Mouse (Mus musculus): ENCODE results near the gene Tmem121. TPM values are rescaled to one million over a fixed set of nuclear protein-coding genes. Genes with fewer than 3 reads are reported as not detected.

Gene Tmem121
- total and polyA plus RNA-seq, 2 experiments from 2014 or later = 63.6 to 89.1 TPM

GRCm38 (mm10) chr12:113207737-113208136 lies 22.0 kb downstream of the Tmem121 start:
- Histone ChIP-seq H3K4me2 (ENCODE audit: low read depth, low read length, poor library complexity, severe bottlenecking) (no peak overlapping the region), H3K27me3 (ENCODE audit: insufficient read depth, low read length) (no peaks in the 10 kb centered on the region), H3K4me3 (ENCODE audit: low read depth, low read length) (no peak overlapping the region), H3K36me3 (ENCODE audit: insufficient read depth, low read length) (no peaks in the 10 kb centered on the region), H3K27ac (ENCODE audit: low read depth, low read length) (no peak overlapping the region), H3K4me1 (ENCODE audit: insufficient read depth, low read length) (no peaks in the 10 kb centered on the region), H3K9me3 (ENCODE audit: low read length) (no peaks in the 10 kb centered on the region), H3K9ac (replicated peaks; ENCODE audit: low read length, poor library complexity, severe bottlenecking) (no peak overlapping the region)
- 81% methylated on average over 6 of the region's 6 CpGs for WGBS
- no peak for ATAC-seq (ENCODE audit: low FRiP score)
- TF ChIP-seq CTCF (IDR thresholded peaks at IDR 0.05) = no peak
- DNase-seq (ENCODE audit: low spot score) = no peak

GRCm38 (mm10) chr12:113210586-113211378 lies 25.1 kb downstream of the Tmem121 start:
- 89% methylated on average over 17 of the region's 17 CpGs for WGBS

GRCm38 (mm10) chr12:113211772-113212171 lies 26.0 kb downstream of the Tmem121 start:
- no peak overlapping the region for H3K4me2 ChIP-seq (ENCODE audit: low read depth, low read length, poor library complexity, severe bottlenecking)
- WGBS = 91% methylated on average over 5 of the region's 5 CpGs
- no peaks in the 10 kb centered on the region for H3K9me3 ChIP-seq (ENCODE audit: low read length)
- H3K27me3 ChIP-seq (ENCODE audit: insufficient read depth, low read length) = no peaks in the 10 kb centered on the region
- H3K27ac ChIP-seq (ENCODE audit: low read depth, low read length) = no peak overlapping the region
- TF ChIP-seq CTCF (IDR thresholded peaks at IDR 0.05) = no peak
- DNase-seq (ENCODE audit: low spot score) (no peak), ATAC-seq (ENCODE audit: low FRiP score) (no peak)
- H3K36me3 ChIP-seq (ENCODE audit: insufficient read depth, low read length) = no peaks in the 10 kb centered on the region
- H3K9ac ChIP-seq (replicated peaks; ENCODE audit: low read length, poor library complexity, severe bottlenecking) = no peak overlapping the region
- no peak overlapping the region for H3K4me3 ChIP-seq (ENCODE audit: low read depth, low read length)
- H3K4me1 ChIP-seq (ENCODE audit: insufficient read depth, low read length) = no peaks in the 10 kb centered on the region

More at GRCm38 (mm10) chr12:113210586-113211378, 25.1 kb downstream of the Tmem121 start:
- DNase-seq (ENCODE audit: low spot score) (no peak), ATAC-seq (ENCODE audit: low FRiP score) (no peak)
- H3K4me2 ChIP-seq (ENCODE audit: low read depth, low read length, poor library complexity, severe bottlenecking) = no peak overlapping the region
- H3K36me3 ChIP-seq (ENCODE audit: insufficient read depth, low read length) = no peaks in the 10 kb centered on the region
- H3K4me3 ChIP-seq (ENCODE audit: low read depth, low read length) = no peak overlapping the region
- TF ChIP-seq CTCF (IDR thresholded peaks at IDR 0.05) = no peak
- H3K27me3 ChIP-seq (ENCODE audit: insufficient read depth, low read length) = no peaks in the 10 kb centered on the region
- H3K4me1 ChIP-seq (ENCODE audit: insufficient read depth, low read length) = no peaks in the 10 kb centered on the region
- no peak overlapping the region for H3K9ac ChIP-seq (replicated peaks; ENCODE audit: low read length, poor library complexity, severe bottlenecking)
- H3K27ac ChIP-seq (ENCODE audit: low read depth, low read length) = no peak overlapping the region
- no peaks in the 10 kb centered on the region for H3K9me3 ChIP-seq (ENCODE audit: low read length)

GRCm38 (mm10) chr12:113212326-113212924 lies 26.7 kb downstream of the Tmem121 start:
- Histone ChIP-seq H3K27ac (ENCODE audit: low read depth, low read length) (no peak overlapping the region), H3K9ac (replicated peaks; ENCODE audit: low read length, poor library complexity, severe bottlenecking) (no peak overlapping the region), H3K4me1 (ENCODE audit: insufficient read depth, low read length) (no peaks in the 10 kb centered on the region), H3K4me2 (ENCODE audit: low read depth, low read length, poor library complexity, severe bottlenecking) (no peak overlapping the region), H3K27me3 (ENCODE audit: insufficient read depth, low read length) (no peaks in the 10 kb centered on the region), H3K36me3 (ENCODE audit: insufficient read depth, low read length) (no peaks in the 10 kb centered on the region), H3K4me3 (ENCODE audit: low read depth, low read length) (no peak overlapping the region), H3K9me3 (ENCODE audit: low read length) (no peaks in the 10 kb centered on the region)
- DNase-seq (ENCODE audit: low spot score) (no peak), ATAC-seq (ENCODE audit: low FRiP score) (no peak)
- no peak for TF ChIP-seq CTCF (IDR thresholded peaks at IDR 0.05)
- 91% methylated on average over 10 of the region's 10 CpGs for whole genome bisulfite sequencing

- Histone ChIP-seq H3K36me3 (ENCODE audit: insufficient read depth, low read length) (no peaks in the 10 kb centered on the region), H3K4me1 (ENCODE audit: insufficient read depth, low read length) (no peaks in the 10 kb centered on the region), H3K27ac (ENCODE audit: low read depth, low read length) (no peak overlapping the region), H3K27me3 (ENCODE audit: insufficient read depth, low read length) (no peaks in the 10 kb centered on the region), H3K4me3 (ENCODE audit: low read depth, low read length) (no peak overlapping the region), H3K9me3 (ENCODE audit: low read length) (no peaks in the 10 kb centered on the region), H3K4me2 (ENCODE audit: low read depth, low read length, poor library complexity, severe bottlenecking) (no peak overlapping the region), H3K9ac (replicated peaks; ENCODE audit: low read length, poor library complexity, severe bottlenecking) (no peak overlapping the region)
- 74% methylated on average over 2 of the region's 2 CpGs for WGBS
- TF ChIP-seq CTCF (IDR thresholded peaks at IDR 0.05) = no peak
- ATAC-seq (ENCODE audit: low FRiP score) = no peak
- DNase-seq (ENCODE audit: low spot score) = no peak
These were observed 27.5 kb downstream of the Tmem121 start for GRCm38 (mm10) chr12:113213226-113213625.

All from midbrain, postnatal 0 days (tissue).